Mouse (Mus musculus): ENCODE measurements around the gene Scgb3a1.

The Scgb3a1 gene

GRCm38 (mm10) chr11:49663310-49663709 is at the start of gene Scgb3a1:
Scgb3a1 (plus strand) TSS chr11:49663610.
- no peak for DNase-seq

GRCm38 (mm10) chr11:49615856-49616725 is 47.3 kb upstream of the Scgb3a1 start:
- DNase-seq = no peak

- no peak for DNase-seq
Measured at GRCm38 (mm10) chr11:49618476-49618875, 44.9 kb upstream of the Scgb3a1 start.

GRCm38 (mm10) chr11:49621953-49622352 is 41.5 kb upstream of the Scgb3a1 start:
- DNase-seq = no peak

GRCm38 (mm10) chr11:49624156-49624555 is 39.3 kb upstream of the Scgb3a1 start:
- no peak for DNase-seq

- DNase-seq = no peak
Measured at GRCm38 (mm10) chr11:49625863-49626262, 37.5 kb upstream of the Scgb3a1 start.

GRCm38 (mm10) chr11:49626748-49627147 is 36.7 kb upstream of the Scgb3a1 start:
- DNase-seq = no peak

GRCm38 (mm10) chr11:49631154-49631553 is 32.3 kb upstream of the Scgb3a1 start:
- no peak for DNase-seq

GRCm38 (mm10) chr11:49632256-49632655 is 31.2 kb upstream of the Scgb3a1 start:
- DNase-seq = no peak

- DNase-seq = no peak
Measured at GRCm38 (mm10) chr11:49634101-49634500, 29.3 kb upstream of the Scgb3a1 start.

GRCm38 (mm10) chr11:49635671-49636070 is 27.7 kb upstream of the Scgb3a1 start:
- no peak for DNase-seq

GRCm38 (mm10) chr11:49636449-49636848 is 27.0 kb upstream of the Scgb3a1 start:
- DNase-seq = no peak

- DNase-seq = no peak
Measured at GRCm38 (mm10) chr11:49645677-49646076, 17.7 kb upstream of the Scgb3a1 start.

GRCm38 (mm10) chr11:49650113-49650993 is 13.1 kb upstream of the Scgb3a1 start:
- no peak for DNase-seq

- no peak for DNase-seq
Measured at GRCm38 (mm10) chr11:49650994-49651761, 12.2 kb upstream of the Scgb3a1 start.

- no peak for DNase-seq
Measured at GRCm38 (mm10) chr11:49651762-49652322, 11.6 kb upstream of the Scgb3a1 start.

- DNase-seq = peak; percentile 94
Measured at GRCm38 (mm10) chr11:49652401-49653078, 10.9 kb upstream of the Scgb3a1 start.

GRCm38 (mm10) chr11:49653079-49653408 is 10.4 kb upstream of the Scgb3a1 start:
- DNase-seq = no peak

- no peak for DNase-seq
Measured at GRCm38 (mm10) chr11:49654651-49655050, 8.8 kb upstream of the Scgb3a1 start.

- DNase-seq = no peak
Measured at GRCm38 (mm10) chr11:49655501-49655900, 7.9 kb upstream of the Scgb3a1 start.

GRCm38 (mm10) chr11:49658065-49658464 is 5.3 kb upstream of the Scgb3a1 start:
- no peak for DNase-seq

All from right cerebral cortex, postnatal 4 days (tissue).